Mouse (Mus musculus) T-cell, adult 2 months (primary cell): ENCODE data around the gene Ppp1r9b.
"Not testable (repeated sequence)": the region's sequence is repeated elsewhere in the genome, so short reads cannot be mapped to it uniquely, and the experiment has no call there.

Experiments used
- DNase-seq: peaks from one replicate; pipeline ENCODE4 v3.0.0; 2022; ENCODE audit warnings: low spot score

Ppp1r9b gene

GRCm38 (mm10) chr11:94998041-94998531 lies 7.3 kb downstream of the Ppp1r9b start:
- DNase-seq, result peak; percentile 76

GRCm38 (mm10) chr11:95000128-95000527 lies 9.3 kb downstream of the Ppp1r9b start:
- DNase-seq, result no peak

- peak; percentile 57 for DNase-seq
Measured at GRCm38 (mm10) chr11:95000548-95000947, 9.7 kb downstream of the Ppp1r9b start.

- DNase-seq, result peak; percentile 50
Measured at GRCm38 (mm10) chr11:95001058-95001457, 10.2 kb downstream of the Ppp1r9b start.

DNA sequence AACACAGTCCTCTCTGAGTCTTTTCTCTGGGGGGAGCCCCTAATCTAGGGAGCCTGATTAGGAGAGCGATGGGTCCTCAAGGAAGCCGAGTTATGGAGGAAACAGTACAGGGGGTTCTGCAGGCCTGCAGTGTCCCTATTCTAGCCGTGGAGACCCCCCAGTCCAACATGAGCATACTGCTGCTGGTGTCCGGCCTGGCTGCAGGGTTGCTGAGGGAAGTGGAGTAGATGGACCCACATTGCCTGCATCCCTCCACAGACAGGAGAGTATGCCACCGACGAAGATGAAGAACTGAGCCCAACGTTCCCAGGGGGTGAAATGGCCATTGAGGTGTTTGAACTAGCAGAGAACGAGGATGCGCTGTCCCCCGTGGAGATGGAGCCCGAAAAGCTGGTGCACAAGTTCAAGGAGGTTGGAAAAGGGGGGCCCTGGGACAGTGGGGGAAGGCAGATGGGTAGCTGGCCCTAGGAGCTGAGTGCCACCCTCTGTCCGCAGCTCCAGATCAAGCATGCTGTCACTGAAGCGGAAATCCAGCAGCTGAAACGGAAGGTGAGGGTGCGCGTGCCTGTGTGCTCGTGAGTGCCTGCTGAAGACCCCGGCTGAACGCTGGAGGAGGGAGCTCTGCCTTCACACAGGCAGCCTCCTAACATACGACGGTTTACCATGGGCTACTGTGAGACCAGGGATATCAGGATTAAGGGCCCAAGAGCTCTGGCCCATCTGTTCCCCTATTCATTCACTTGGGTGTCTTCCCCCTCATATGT lies 10.9 kb downstream of the Ppp1r9b start:
- no peak for DNase-seq

- no peak for DNase-seq
Measured at GRCm38 (mm10) chr11:95002705-95003104, 11.9 kb downstream of the Ppp1r9b start.

DNA sequence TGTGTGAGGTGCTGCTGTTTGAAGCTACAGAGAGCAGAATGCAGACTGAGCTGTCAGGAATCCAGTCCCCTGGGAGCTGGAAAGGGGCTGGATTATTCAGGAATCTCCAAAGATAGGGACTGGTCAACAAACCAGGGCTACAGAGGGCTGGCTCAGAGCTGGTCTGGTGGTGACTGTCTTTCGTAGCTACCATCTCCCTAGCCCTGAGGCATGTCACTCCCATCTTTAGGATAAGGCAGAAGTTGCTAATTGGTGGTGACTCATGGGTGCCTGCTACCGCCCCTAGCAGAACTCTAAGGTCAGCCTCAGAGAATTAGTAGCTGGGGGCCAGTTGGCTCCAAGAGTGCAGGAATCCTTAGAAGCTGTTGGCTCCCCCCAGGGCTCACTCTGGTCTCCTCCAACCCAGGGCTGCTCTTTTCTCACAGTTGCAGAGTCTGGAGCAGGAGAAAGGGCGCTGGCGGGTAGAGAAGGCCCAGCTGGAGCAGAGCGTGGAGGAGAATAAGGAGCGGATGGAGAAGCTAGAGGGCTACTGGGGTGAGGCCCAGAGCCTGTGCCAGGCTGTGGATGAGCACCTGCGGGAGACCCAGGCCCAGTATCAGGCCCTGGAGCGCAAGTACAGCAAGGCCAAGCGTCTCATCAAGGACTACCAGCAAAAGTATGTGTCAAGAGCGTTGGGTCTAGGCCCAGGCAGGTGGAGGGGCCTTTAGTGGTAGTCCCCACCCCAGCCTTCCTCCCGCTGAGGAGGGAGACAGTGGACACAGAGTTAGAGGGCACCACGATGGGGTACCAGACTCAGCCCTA lies 13.5 kb downstream of the Ppp1r9b start:
- DNase-seq, result no peak

DNA sequence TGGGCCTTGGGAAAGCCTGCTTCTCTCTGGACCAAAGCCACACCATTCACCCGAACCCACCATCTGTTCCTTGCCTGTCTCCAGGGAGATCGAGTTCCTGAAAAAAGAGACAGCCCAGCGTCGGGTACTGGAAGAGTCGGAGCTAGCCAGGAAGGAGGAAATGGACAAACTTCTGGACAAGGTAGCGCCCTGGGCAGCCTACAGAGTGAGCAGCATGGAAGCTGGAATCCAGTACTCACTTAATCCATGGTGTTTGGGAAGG lies 14.0 kb downstream of the Ppp1r9b start:
- no peak for DNase-seq

DNA sequence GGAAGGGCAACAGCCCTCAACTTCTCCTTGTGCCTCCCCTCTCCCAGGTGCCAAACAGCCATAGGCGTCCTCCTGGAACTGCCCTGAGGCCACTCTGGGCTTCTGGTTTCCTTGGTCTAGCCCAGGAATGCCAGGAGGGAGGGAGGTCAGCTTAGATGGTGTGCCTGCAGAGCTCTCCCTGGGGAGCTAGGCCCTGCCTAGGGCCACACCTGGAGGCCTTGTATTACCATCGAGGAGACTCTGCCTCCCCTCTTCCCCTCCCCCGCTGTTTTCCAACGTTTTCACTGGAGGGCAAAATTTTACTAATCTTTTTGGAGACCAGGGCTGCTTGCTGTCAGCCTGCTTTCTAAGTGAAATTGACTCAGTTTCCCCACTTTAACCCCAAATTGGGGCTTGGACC lies 15.2 kb downstream of the Ppp1r9b start:
- DNase-seq, result no peak

- peak; percentile 60 for DNase-seq
Measured at GRCm38 (mm10) chr11:95006525-95007219, 15.8 kb downstream of the Ppp1r9b start.

- DNase-seq, result no peak
Measured at GRCm38 (mm10) chr11:95007418-95007817, 16.6 kb downstream of the Ppp1r9b start.

DNA sequence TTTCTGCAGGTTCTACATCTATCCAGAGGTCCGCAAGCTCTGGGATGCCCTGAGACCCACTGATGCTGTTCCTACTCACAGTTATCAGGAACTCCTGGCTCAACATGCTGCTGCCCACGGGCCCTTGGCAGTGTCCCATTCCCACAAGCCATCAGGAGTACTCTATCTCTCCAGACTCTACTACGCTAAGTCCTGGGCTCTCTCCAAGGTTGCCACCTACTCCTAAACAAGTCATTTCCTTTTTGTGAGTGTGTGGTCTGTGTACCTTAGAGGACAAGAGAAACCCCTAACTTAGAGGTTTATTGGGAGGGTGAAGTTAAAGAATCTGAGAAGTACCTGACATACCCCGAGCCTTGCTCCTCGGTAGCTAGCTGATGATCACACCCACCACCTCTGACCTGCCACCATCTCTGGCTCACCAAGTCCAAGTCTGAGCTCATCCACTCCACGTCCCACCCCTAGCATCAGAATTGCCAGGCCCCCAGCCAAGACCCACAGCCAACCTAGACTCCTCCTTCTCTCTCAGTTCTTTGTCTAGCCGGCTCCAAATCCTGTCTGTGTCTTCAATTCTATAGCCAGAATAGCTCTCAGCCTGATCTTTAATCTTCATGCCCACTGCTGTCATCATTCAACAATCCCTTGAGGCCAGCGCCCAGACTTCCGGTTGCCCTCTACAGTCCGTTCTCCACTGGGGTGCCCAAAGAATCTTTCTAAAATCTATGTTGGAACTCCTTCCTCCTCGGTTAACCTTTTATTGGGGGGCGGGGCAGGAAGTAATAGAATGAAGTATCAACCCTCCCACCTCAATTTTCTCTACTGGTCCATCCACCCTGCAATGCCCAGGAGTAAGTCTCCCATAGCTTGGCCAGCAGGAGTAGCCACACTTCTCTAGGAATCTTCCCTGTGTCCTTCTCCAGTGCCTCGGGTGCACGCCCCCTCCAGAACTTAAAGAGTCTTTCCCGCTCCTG lies 18.1 kb downstream of the Ppp1r9b start:
- DNase-seq, result no peak

GRCm38 (mm10) chr11:95009629-95010014 lies 18.8 kb downstream of the Ppp1r9b start, which contains the start of gene Samd14:
Gene Samd14 (plus strand): TSS chr11:95009879.
- peak; percentile 14 for DNase-seq

- no peak for DNase-seq
Measured at GRCm38 (mm10) chr11:95010141-95010739, 19.4 kb downstream of the Ppp1r9b start.

GRCm38 (mm10) chr11:95010841-95011403 lies 20.1 kb downstream of the Ppp1r9b start:
- not testable (repeated sequence) for DNase-seq

GRCm38 (mm10) chr11:95011416-95011815 lies 20.6 kb downstream of the Ppp1r9b start:
- no peak for DNase-seq

GRCm38 (mm10) chr11:95012075-95012474 lies 21.2 kb downstream of the Ppp1r9b start:
- DNase-seq, result no peak

GRCm38 (mm10) chr11:95012487-95012886 lies 21.7 kb downstream of the Ppp1r9b start:
- DNase-seq, result no peak

DNA sequence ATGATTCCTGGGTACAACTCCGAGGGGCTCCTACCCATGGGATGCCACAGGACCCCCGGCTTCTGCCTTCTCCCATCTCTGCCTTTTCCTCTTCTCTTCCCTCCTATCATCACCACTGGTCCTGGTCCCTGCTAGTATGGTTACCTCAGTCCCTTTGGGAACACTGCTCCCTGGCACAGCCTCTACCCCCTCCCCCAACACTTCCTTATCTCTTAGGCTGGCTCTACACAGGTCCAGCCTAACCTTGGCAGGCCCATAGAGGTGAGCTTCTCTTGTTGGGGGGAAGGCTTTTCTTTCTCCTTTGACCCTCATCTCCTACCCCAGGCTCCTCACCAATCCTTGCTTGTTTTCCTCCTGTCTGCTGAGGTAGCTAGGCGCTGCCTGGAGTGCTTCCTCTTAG lies 24.6 kb downstream of the Ppp1r9b start:
- DNase-seq, result no peak

DNA sequence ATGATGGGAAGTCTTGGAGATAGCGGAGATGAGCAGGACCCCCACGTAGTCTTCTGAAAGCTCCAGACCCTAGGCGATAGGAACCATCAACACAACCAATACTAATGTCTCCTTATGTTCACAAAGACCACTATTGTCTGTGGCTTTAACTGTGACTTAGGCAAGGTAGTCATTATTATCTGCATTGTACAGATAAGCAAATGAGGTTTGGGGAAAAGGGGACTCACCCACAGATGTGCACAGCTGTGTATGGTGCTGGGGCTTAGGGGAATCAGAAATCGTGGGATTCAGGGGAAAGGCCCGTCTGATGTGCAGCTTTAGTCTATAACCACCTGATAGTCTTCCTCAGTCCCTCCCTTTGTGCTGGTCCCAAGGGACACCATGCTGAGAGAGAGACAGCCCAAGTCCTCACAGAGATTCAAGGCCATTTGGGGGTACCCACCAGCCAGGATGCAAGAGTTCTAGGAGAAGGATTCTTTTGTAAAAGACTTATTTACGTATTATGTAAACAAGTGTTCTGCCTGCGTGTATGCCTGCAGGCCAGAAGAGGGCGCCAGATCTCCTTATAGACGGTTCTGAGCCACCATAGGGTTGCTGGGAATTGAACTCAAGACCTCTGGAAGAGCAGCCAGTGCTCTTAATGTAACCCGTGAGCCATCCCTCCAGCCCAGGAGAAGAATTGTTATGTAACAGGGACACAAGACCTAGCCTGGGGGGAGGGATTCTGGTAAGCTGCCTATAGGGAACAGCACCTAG lies 31.6 kb downstream of the Ppp1r9b start:
- DNase-seq, result no peak
